Mouse (Mus musculus) ES-Bruce4 (cell line): ENCODE data around the gene Psph.

Experiments
- CTCF ChIP-seq: IDR thresholded peaks from one replicate; pipeline ENCODE4 v1.8.1; 2011; ENCODE audit warnings: low read depth, low read length
- EP300 ChIP-seq: IDR thresholded peaks from 2 replicates; pipeline ENCODE4 v1.6.1; 2011; ENCODE audit warnings: low read depth, low read length; ENCODE audit not compliant: insufficient read depth
- POLR2A ChIP-seq: IDR thresholded peaks from one replicate; pipeline ENCODE4 v1.8.1; 2011; ENCODE audit warnings: low read length; ENCODE audit not compliant: insufficient read depth

DNA sequence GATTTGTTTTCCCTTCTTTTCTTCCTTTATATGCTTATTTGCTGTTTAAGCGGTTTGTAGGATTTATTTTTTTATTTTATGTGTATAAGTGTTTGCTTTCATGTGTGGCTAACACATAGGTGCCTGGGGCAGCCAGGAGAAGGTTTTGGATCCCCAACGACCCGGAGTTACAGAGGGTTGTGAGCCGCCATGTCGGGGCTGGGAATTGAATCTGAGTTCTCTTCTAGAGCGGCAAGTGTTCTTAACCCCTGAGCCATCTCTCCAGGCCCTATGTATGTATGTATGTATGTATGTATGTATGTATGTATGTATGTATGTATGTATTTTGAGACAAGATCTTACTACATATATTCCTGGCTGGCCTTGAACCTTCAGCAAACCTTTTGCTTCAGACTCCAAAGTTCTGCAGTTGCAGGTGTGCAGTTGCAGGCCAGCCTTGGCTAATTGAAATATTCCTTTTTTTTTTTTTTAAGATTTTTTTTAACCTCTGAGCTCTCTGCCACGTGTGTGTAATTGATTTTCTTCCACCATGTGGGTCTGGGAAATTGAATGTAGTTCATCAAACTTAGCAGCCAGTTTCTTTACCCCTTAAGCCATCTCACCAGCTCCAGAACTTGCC is 61.4 kb downstream of the Psph start:
- TF ChIP-seq POLR2A (no peak), CTCF (no peak), EP300 (no peak)
